Mouse (Mus musculus) embryonic facial prominence, embryonic 11.5 days (tissue): ENCODE data around the gene Srsf11. TPM values are rescaled to one million over a fixed set of nuclear protein-coding genes. Genes with fewer than 3 reads are reported as not detected.

Experiments
- ATAC-seq: fragments of 200-750 bp; cut with Nextera tagmentation; replicated peaks from 2 replicates; pipeline ENCODE4 v1.8.0; 2017; ENCODE audit warnings: low read depth; ENCODE audit not compliant: insufficient number of reproducible peaks, low FRiP score, low TSS enrichment
- DNase-seq: peaks from one replicate; pipeline ENCODE4 v3.0.0-alpha.2; 2015; ENCODE audit warnings: low spot score
- H3K27ac ChIP-seq: fragments of 300-500 bp; sonication (generic); replicated peaks from 2 replicates; pipeline ENCODE4 v1.5.1; 2014; ENCODE audit warnings: mild to moderate bottlenecking, low read depth, low read length, control low read depth
- H3K27me3 ChIP-seq: fragments of 300-500 bp; sonication (generic); 2 replicates; pipeline ENCODE4 v1.6.1; 2014; ENCODE audit warnings: mild to moderate bottlenecking, low read length, moderate library complexity, mixed read lengths; ENCODE audit not compliant: control insufficient read depth, insufficient read depth
- H3K36me3 ChIP-seq: fragments of 300-500 bp; sonication (generic); replicated peaks from 2 replicates; pipeline ENCODE4 v1.6.1; 2014; ENCODE audit warnings: low read depth, mild to moderate bottlenecking, low read length, moderate library complexity, mixed read lengths; ENCODE audit not compliant: control insufficient read depth, insufficient read depth
- H3K4me1 ChIP-seq: fragments of 300-500 bp; sonication (generic); 2 replicates; pipeline ENCODE4 v1.6.1; 2014; ENCODE audit warnings: low read length, mixed read lengths; ENCODE audit not compliant: control insufficient read depth, insufficient read depth
- H3K4me2 ChIP-seq: fragments of 300-500 bp; sonication (generic); 2 replicates; pipeline ENCODE4 v1.6.1; 2014; ENCODE audit warnings: low read depth, mild to moderate bottlenecking, control low read depth, low read length, moderate library complexity
- H3K4me3 ChIP-seq: fragments of 300-500 bp; sonication (generic); 2 replicates; pipeline ENCODE4 v1.5.1; 2014; ENCODE audit warnings: low read depth, low read length, control low read depth
- H3K9ac ChIP-seq: fragments of 300-500 bp; sonication (generic); replicated peaks from 2 replicates; pipeline ENCODE4 v1.6.1; 2014; ENCODE audit warnings: mild to moderate bottlenecking, control low read depth, low read length
- H3K9me3 ChIP-seq: fragments of 300-500 bp; sonication (generic); replicated peaks from 2 replicates; pipeline ENCODE4 v1.6.1; 2016; ENCODE audit warnings: mild to moderate bottlenecking, low read length, inconsistent platforms, mixed read lengths; ENCODE audit not compliant: control insufficient read depth
- WGBS: fragments of 180-500 bp; shearing (Covaris S2); extraction: QIAGEN DNeasy Blood & Tissue Kit; methylation state at CpG from one replicate; pipeline ENCODE4 v1.1.7; 2014; 5-methylcytosine and 5-hydroxymethylcytosine counted together
- polyA plus RNA-seq: library from polyadenylated mRNA; unstranded; fragments of >200 nt; fragmentation: Nextera tagmentation; extraction: Ambion mirVana; gene quantifications from 2 replicates; pipeline ENCODE4 v1.2.1, GENCODE M21; 2014

Srsf11 gene
- polyA plus RNA-seq, 1 experiment from 2014 or later: 341 TPM

DNA sequence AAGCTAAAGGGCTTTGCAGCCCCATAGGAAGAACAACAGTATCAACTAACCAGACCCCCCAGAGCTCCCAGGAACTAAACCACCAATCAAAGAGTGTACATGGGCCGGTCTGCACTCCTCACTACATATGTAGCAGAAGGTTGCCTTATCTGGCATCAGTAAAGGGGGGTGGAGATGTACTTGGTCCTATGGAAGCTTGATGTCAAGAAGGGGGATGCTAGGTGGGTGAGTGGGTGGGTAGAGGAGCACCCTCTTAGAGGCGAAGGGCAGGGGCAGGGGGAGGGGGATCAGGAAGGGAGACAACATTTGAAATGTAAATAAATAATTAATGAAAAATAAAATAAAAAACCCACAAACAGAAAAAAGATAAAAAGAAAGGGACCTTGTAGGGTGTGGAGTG lies 28.8 kb upstream of the Srsf11 start:
- no peak; the same call in 1 of the 2 replicates for ATAC-seq
- Histone ChIP-seq H3K4me1 (no peaks in the 10 kb centered on the region; the same call in 1 of the 2 replicates), H3K9ac (no peak overlapping the region), H3K27ac (no peak overlapping the region), H3K36me3 (no peaks in the 10 kb centered on the region), H3K9me3 (no peaks in the 10 kb centered on the region), H3K4me2 (no peak overlapping the region), H3K4me3 (no peak overlapping the region), H3K27me3 (no peaks in the 10 kb centered on the region)
- 98% methylated on average over 2 of the region's 2 CpGs for WGBS
- DNase-seq: no peak

DNA sequence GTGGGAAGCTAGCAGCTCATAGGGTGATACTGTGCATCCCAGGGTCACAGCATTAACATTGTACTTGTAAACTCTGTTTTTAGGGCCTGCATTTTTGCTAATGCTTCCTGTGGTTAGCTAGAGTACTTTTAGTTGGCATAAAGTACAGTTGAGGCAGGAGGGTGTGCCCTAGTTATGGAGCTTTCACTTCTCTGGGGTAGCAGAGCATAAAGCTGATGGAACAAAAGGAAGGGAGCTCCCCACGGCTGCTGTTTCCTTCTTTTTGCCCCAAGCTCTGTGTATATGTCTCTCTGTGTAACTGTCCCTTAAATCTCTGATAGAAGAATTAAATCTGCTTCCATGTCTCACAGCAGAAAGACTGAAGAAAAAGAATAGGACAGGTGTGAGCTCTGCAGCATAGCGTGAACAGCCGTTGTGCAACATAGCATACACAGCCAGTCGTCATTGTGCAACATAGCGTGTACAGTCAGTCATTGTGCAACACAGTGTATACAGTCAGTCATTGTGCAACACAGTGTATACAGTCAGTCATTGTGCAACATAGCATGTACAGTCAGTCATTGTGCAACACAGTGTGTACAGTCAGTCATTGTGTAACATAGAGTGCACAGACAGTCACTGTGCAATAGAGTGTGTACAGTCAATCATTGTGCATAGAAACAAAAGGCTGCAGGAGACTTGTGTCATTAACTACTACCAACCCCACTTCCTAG lies 25.5 kb upstream of the Srsf11 start:
- DNase-seq (no peak), ATAC-seq (no peak; the same call in 1 of the 2 replicates)
- Histone ChIP-seq H3K27ac (no peak overlapping the region), H3K4me3 (no peak overlapping the region), H3K9me3 (no peaks in the 10 kb centered on the region), H3K9ac (no peak overlapping the region), H3K27me3 (no peaks in the 10 kb centered on the region), H3K36me3 (no peaks in the 10 kb centered on the region), H3K4me1 (no peaks in the 10 kb centered on the region), H3K4me2 (no peak overlapping the region)
- 94% methylated on average over 5 of the region's 5 CpGs for WGBS

DNA sequence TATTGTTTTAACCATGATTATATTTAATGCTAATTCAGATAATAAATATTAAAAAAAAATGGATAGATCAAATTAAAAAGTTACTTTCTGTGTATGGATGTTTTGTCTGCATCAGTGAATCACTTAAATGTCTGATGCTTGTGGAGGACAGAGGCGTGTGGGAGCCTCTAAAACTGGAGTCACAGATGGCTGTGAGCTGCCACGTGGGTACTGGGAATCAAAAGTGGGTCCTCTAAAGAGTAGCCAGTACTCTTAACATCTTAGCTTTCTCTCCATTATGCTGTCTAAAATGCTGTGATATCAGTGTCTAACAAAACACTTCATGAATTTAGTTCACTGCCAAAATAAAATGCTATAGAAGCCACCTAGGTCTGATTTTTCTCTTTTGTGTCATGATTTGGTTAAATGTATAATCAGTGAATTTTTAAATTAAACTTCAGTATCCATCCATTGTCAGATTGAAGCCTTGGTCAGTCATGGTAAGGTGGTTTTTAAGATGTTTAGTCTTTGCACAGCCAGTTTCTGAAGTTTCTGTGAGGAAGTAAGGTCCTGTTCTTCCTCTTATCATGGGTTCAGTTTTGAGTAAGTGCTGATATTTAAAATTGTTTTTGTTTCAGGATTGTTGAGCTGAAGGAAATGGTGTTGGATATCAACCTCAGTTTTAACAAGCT lies 24.3 kb upstream of the Srsf11 start:
- Histone ChIP-seq H3K9ac (no peak overlapping the region), H3K9me3 (no peaks in the 10 kb centered on the region), H3K36me3 (no peaks in the 10 kb centered on the region; the same call in 1 of the 2 replicates), H3K4me1 (no peaks in the 10 kb centered on the region), H3K27ac (no peak overlapping the region), H3K4me2 (no peak overlapping the region), H3K27me3 (no peaks in the 10 kb centered on the region), H3K4me3 (no peak overlapping the region)
- ATAC-seq: no peak
- DNase-seq: no peak
- WGBS: 84% methylated on average over 2 of the region's 2 CpGs

DNA sequence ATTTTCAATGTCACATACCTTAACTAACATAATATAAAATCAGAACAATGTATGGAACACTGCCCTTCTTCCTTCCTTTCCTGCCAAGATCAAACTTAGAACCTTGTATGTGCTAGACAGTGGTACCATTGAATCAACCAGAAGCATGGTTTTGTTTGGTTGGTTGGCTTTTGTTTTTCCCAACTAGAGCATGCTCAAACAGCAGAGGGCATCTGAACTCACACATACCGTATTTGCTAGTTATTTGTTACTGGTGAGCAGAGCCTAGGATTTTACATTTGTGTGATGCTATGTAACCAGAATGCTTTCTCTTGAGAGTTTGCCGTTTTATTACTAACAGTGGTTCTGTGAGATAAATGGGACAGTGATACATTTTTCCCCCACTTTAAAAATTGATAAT lies 13.1 kb upstream of the Srsf11 start:
- Histone ChIP-seq H3K4me1 (no peaks in the 10 kb centered on the region), H3K36me3 (no peaks in the 10 kb centered on the region; the same call in 1 of the 2 replicates), H3K9ac (no peak overlapping the region), H3K27ac (no peak overlapping the region), H3K4me3 (no peak overlapping the region), H3K9me3 (no peaks in the 10 kb centered on the region), H3K27me3 (no peaks in the 10 kb centered on the region), H3K4me2 (no peak overlapping the region)
- DNase-seq: no peak
- no peak for ATAC-seq
- WGBS: 86% methylated on average over 2 of the region's 2 CpGs

DNA sequence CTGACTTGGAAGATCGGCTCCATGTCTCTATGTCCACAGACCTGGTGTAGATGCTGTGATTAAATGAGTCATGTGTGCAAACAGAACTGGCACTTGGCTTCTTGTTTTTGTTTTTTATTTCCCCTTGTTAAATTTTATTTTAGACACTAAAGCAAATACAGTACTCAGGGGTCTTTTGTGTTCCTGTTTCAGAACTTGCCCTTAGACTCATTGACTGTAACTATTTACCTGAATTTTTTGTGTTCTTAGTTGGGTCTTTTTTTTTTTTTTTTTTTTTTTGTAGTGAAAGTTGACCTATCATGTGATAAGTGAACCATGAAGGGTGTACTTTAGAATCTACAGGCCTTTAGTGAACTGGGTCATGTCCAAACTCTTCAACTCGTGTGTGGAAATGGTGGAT lies 4.3 kb upstream of the Srsf11 start:
- no peak overlapping the region for H3K4me2 ChIP-seq
- no peaks in the 10 kb centered on the region for H3K36me3 ChIP-seq
- H3K4me1 ChIP-seq: no peaks in the 10 kb centered on the region
- H3K4me3 ChIP-seq: no peak overlapping the region
- H3K27ac ChIP-seq: no peak overlapping the region
- no peaks in the 10 kb centered on the region for H3K9me3 ChIP-seq
- 88% methylated on average over 2 of the region's 2 CpGs for WGBS
- no peak for DNase-seq
- no peaks in the 10 kb centered on the region for H3K27me3 ChIP-seq
- no peak overlapping the region for H3K9ac ChIP-seq
- ATAC-seq: no peak

DNA sequence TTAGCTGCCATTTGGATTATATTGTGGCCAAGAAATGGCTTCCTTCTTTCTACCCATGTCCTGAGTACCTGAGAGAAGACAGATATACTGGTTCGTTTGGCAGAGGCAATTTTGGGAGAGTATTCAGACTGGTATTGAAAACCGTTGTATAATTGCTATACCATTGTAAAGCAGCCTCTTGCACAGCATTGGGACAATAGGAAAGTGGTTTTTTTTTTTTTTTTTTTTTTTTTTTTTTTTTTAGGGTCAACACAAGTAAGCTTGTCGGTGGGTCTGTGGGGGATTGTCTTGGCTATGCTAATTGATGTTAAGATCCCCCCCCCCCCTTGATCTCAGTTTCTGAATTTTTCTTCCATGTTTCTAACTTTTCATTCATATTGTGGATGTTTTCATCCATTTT lies 1.7 kb upstream of the Srsf11 start:
- Histone ChIP-seq H3K9me3 (no peaks in the 10 kb centered on the region), H3K36me3 (no peaks in the 10 kb centered on the region)

DNA sequence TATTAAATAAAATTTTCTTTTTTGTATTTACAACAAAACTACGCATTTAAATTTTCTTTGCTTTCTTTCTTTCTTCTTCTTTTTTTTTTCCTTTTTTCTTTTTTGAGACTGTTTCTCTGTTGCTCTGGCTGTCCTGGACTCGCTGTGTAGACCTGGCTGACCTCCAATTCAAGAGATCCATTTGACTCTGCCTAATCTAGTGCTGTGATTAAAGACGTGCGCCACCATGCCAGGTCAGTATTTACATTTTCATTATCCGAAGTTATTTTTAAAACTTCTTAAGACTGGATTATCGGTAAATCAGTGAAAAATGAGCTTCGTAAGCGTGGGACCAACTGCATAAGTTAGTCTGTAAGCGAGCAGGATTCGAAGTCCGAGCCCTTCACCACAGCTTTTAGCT lies 573 bp downstream of the Srsf11 start:
- no peak for DNase-seq
- Histone ChIP-seq H3K36me3 (no peaks in the 10 kb centered on the region), H3K4me2 (peak overlapping the region; percentile 48), H3K27me3 (no peaks in the 10 kb centered on the region), H3K4me3 (peak overlapping the region; percentile 81), H3K27ac (peak overlapping the region; percentile 31; the same call in 1 of the 2 replicates), H3K9me3 (no peaks in the 10 kb centered on the region), H3K9ac (peak overlapping the region; percentile 87), H3K4me1 (no peaks in the 10 kb centered on the region)
- no peak for ATAC-seq
- 2% methylated on average over 11 of the region's 11 CpGs for WGBS

More for the DNA sequence above, 1.7 kb upstream of the Srsf11 start:
- no peak overlapping the region for H3K27ac ChIP-seq
- no peak overlapping the region for H3K4me3 ChIP-seq
- 94% methylated on average over 3 of the region's 3 CpGs for WGBS
- H3K4me2 ChIP-seq: no peak overlapping the region
- H3K4me1 ChIP-seq: no peaks in the 10 kb centered on the region
- no peak overlapping the region for H3K9ac ChIP-seq
- DNase-seq (no peak), ATAC-seq (no peak)
- no peaks in the 10 kb centered on the region for H3K27me3 ChIP-seq

DNA sequence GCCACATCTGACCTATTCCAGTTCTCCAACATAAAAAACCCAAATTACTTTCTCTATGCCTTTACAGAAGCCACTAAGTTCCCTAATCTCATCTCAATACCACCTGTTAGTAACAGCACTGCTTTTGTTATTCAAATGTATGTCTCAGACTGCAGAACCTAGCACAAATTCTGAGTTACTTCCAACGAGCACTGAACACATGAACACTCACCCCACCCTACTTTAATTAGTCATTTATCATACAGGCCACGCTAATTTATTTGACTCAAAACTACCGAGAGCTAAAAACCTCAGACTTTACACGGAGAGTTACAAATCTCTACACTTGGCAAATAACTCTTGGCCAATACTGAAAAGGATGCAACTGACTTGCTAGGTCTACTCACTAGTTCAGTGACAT lies 4.3 kb downstream of the Srsf11 start:
- no peak for ATAC-seq

More for the DNA sequence above, 4.3 kb downstream of the Srsf11 start:
- Histone ChIP-seq H3K36me3 (no peaks in the 10 kb centered on the region), H3K9me3 (no peaks in the 10 kb centered on the region), H3K27me3 (no peaks in the 10 kb centered on the region), H3K4me1 (no peaks in the 10 kb centered on the region), H3K27ac (peak overlapping the region; percentile 97; the same call in 1 of the 2 replicates), H3K4me2 (peak overlapping the region; percentile 44), H3K9ac (peak overlapping the region; percentile 96), H3K4me3 (peak overlapping the region; percentile 92)
- 11% methylated on average over 4 of the region's 4 CpGs for WGBS
- DNase-seq: no peak
